Mouse (Mus musculus) C2C12 (cell line): ENCODE data around the gene Lamc2. TPM values are rescaled to one million over a fixed set of nuclear protein-coding genes. Genes with fewer than 3 reads are reported as not detected.

Experiments
- H3K27me3 ChIP-seq: one replicate; pipeline ENCODE4 v1.6.1; 2011; ENCODE audit not compliant: control insufficient read depth, insufficient read depth, insufficient read length
- H3K36me3 ChIP-seq: one replicate; pipeline ENCODE4 v1.6.1; 2011; ENCODE audit not compliant: control insufficient read depth, insufficient read depth
- H3K4me3 ChIP-seq: one replicate; pipeline ENCODE4 v1.5.1; 2011; ENCODE audit warnings: mild to moderate bottlenecking, control low read depth; ENCODE audit not compliant: poor library complexity, insufficient read depth, severe bottlenecking
- H3K79me2 ChIP-seq: one replicate; pipeline ENCODE4 v1.6.1; 2011; ENCODE audit not compliant: control insufficient read depth, insufficient read depth
- H3K79me3 ChIP-seq: one replicate; pipeline ENCODE4 v1.6.1; 2011; ENCODE audit warnings: low read depth, control low read depth
- H3ac ChIP-seq: one replicate; pipeline ENCODE3; 2011; ENCODE audit warnings: low read depth; ENCODE audit not compliant: control insufficient read depth, insufficient read length
- CEBPB ChIP-seq: IDR thresholded peaks from one replicate; pipeline ENCODE4 v1.6.1; 2011; ENCODE audit warnings: low read depth, mild to moderate bottlenecking, control low read depth, moderate library complexity
- CTCF ChIP-seq: IDR thresholded peaks from one replicate; pipeline ENCODE4 v1.5.1; 2011; ENCODE audit not compliant: control insufficient read depth, insufficient read depth, insufficient read length
- FOSL1 ChIP-seq: IDR thresholded peaks from one replicate; pipeline ENCODE4 v1.8.0; 2011; ENCODE audit warnings: mild to moderate bottlenecking, low read length; ENCODE audit not compliant: poor library complexity, insufficient read depth, severe bottlenecking
- MAX ChIP-seq: IDR thresholded peaks from one replicate; pipeline ENCODE4 v1.6.1; 2011; ENCODE audit warnings: mild to moderate bottlenecking, control low read depth
- MYOD1 ChIP-seq: IDR thresholded peaks from one replicate; pipeline ENCODE4 v1.6.1; 2011; ENCODE audit warnings: low read depth; ENCODE audit not compliant: control insufficient read depth, insufficient read length
- MYOG ChIP-seq: IDR thresholded peaks from one replicate; pipeline ENCODE4 v1.6.1; 2011; ENCODE audit not compliant: control insufficient read depth, insufficient read length; ENCODE audit errors: extremely low read depth
- USF1 ChIP-seq: IDR thresholded peaks from one replicate; pipeline ENCODE4 v1.6.1; 2011; ENCODE audit warnings: low read depth, mild to moderate bottlenecking, control low read depth, moderate library complexity
- polyA plus RNA-seq: library from polyadenylated mRNA; unstranded; fragments of >200 nt; fragmentation: generic; extraction: Trizol; gene quantifications from one replicate; pipeline ENCODE4 v1.2.1, GENCODE M21; 2012; ENCODE audit warnings: missing spikeins

Lamc2 gene
- polyA plus RNA-seq, 1 experiment = 5.4 TPM

DNA sequence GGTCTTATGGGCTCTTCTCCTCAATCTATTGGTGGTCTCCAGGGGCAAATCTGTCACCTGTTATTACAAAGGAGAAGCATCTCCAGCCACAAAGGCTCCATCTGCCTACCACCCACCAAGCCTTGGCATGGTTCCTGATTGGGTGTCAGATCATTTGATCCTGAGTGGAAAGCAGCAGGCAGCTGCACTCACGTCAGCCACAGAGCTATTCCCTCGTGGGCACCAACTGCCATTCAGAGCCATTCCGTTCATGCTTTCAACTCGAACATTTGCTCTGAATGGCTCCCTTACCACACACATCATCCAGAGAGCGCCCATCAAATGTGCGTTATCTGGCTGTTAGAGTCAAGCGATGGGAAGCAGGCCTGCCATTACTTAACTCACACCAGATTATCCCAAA lies 78.4 kb downstream of the Lamc2 start:
- no peaks in the 10 kb centered on the region for H3K36me3 ChIP-seq
- TF ChIP-seq CEBPB (no peak), USF1 (no peak), MAX (no peak), MYOG (no peak), MYOD1 (peak; percentile 57), CTCF (no peak), FOSL1 (no peak)

DNA sequence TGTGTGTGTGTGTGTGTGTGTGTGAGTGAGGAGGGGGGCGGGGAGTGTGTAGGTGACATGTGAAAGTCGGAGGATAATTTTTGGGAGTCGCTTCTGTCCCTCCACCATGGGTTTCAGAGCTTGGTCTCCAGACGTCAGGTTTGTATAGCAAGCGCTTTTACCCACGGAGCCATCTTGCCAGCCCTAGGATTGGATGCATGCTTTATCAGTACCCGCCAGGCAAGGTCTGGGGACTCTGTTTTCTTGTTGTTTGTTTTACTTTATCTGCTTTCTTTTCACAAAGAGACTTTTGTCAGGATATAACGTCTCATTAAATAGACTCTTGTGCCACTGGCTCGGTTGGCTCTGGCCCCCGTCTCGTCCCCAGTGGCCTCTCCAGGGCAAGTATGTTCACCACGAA lies 81.4 kb downstream of the Lamc2 start:
- TF ChIP-seq MYOD1 = no peak
- TF ChIP-seq MYOG = no peak
- no peak for TF ChIP-seq USF1
- TF ChIP-seq MAX = no peak
- H3K36me3 ChIP-seq = no peaks in the 10 kb centered on the region
- H3K79me3 ChIP-seq = no peaks in the 10 kb centered on the region
- H3K79me2 ChIP-seq = no peaks in the 10 kb centered on the region
- H3K27me3 ChIP-seq = no peaks in the 10 kb centered on the region
- H3ac ChIP-seq = no peak overlapping the region
- no peak overlapping the region for H3K4me3 ChIP-seq

More for the DNA sequence above, 78.4 kb downstream of the Lamc2 start:
- no peaks in the 10 kb centered on the region for H3K27me3 ChIP-seq
- no peak overlapping the region for H3K4me3 ChIP-seq
- no peaks in the 10 kb centered on the region for H3K79me2 ChIP-seq
- no peak overlapping the region for H3ac ChIP-seq
- H3K79me3 ChIP-seq = no peaks in the 10 kb centered on the region

DNA sequence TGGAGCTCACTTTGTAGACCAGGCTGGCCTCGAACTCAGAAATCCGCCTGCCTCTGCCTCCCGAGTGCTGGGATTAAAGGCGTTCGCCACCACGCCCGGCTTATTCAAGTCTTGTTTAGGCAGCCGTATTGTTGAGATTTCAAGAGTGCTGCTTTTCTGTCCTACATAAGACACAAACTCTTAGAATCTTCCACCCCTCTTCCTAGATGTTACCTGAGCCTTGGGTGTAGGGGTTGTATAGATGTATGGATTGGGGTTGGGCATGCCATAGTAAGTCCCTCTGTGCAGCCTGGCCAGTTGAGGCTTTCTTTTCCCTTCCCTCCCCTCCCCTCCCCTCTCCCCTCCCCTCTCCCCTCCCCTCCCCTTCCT lies 83.1 kb downstream of the Lamc2 start:
- Histone ChIP-seq H3K79me3 (no peaks in the 10 kb centered on the region), H3K36me3 (no peaks in the 10 kb centered on the region), H3K27me3 (no peaks in the 10 kb centered on the region), H3K4me3 (no peak overlapping the region), H3K79me2 (no peaks in the 10 kb centered on the region), H3ac (no peak overlapping the region)
- TF ChIP-seq MYOG = no peak
- TF ChIP-seq CEBPB = no peak
- no peak for TF ChIP-seq MYOD1
- no peak for TF ChIP-seq CTCF
- no peak for TF ChIP-seq USF1
- TF ChIP-seq FOSL1 = no peak
- no peak for TF ChIP-seq MAX

DNA sequence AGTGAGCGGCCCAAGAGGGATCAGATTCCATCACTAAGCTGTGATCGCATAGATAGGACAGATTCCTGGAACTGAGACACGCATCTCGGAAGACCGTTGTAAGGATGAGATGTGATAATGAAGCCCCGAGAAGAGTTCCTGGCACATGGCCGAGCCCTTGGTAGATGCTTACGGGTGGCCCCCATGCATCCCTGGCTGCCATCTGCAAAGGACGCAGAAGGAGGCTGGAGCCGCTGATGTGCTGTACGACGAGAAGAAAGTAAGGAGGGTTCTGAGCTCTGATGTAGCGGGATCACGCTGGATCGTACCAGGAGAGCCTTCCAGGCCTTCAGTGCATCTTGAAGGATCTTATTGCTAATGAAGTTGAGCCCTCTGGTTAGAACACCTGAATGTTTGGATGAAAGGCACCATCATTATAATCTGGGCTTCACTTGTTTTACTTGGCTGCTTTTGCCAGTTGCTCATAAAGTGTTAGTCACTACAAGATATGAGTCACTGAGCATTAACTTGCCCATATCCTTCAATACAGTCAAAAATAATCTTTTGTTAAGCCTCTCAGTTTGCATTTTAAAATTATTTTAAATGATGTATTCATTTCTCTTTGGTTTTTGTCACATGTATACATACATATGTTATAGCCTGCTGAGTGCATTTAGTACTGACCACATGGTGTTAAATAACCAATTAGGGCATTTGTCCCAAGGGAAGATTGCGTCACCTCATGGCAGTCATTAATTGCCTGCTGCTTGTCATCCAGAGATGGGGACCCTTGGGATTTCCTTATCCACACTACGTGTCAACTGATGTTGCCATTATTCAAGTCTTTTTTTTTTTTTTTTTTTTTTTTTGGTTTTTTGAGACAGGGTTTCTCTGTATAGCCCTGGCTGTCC lies 83.7 kb downstream of the Lamc2 start:
- Histone ChIP-seq H3ac (no peak overlapping the region), H3K79me2 (no peaks in the 10 kb centered on the region), H3K79me3 (no peaks in the 10 kb centered on the region), H3K27me3 (no peaks in the 10 kb centered on the region), H3K36me3 (no peaks in the 10 kb centered on the region), H3K4me3 (no peak overlapping the region)
- TF ChIP-seq MAX (peak; percentile 30), USF1 (no peak), MYOD1 (peak; percentile 35), CEBPB (peak; percentile 94), MYOG (no peak), CTCF (no peak), FOSL1 (peak; percentile 80)

DNA sequence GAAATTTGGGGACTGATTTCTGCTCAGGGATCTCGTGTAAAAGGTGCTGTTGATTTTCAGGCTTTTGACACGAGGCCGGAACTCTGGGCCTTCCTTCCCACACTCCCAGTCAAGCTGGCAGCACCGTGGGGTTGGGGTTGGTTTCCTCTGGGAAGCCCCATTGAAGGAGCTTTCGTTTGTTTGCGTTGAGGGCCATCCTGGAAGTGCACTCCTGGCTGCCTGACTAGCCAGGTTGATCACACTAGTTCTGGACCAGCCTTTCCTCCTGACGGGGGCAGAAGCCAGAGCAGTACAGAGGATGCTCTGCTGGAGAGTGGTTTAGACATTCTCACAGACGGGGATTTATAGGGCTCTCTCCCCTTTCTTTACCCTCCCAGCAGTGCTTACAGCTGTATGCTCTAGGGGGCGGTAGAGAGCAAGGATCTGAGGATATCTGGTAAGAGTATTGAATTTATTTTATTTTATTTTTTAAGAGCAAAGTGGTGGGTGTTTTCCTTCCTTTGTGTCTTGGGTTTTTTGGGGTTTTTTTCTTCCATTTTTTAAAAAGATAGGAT lies 84.8 kb downstream of the Lamc2 start:
- Histone ChIP-seq H3K36me3 (no peaks in the 10 kb centered on the region), H3K79me2 (no peaks in the 10 kb centered on the region), H3K79me3 (no peaks in the 10 kb centered on the region), H3K4me3 (no peak overlapping the region), H3K27me3 (no peaks in the 10 kb centered on the region), H3ac (no peak overlapping the region)
- TF ChIP-seq USF1 (no peak), MAX (no peak), MYOG (no peak), MYOD1 (no peak), CEBPB (no peak), FOSL1 (no peak)

DNA sequence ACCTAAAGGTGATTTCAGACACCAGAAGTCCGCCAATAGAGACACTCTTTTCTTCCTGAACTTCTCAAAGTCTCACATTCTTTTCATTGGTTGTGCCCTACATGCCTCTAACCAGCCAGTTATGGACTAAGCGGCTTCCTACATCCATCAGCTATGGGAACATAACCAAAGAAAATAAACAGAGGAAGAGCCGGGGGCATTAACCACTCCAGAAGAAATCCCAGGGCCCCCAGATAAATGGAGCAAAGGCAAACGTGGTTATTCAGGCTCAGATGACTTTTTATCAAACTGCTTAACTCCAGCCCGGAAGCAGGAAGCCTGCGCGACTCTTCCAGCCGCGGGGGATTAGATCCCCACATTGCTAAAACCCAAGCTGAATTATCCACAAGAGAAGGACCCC lies 85.3 kb downstream of the Lamc2 start:
- TF ChIP-seq USF1 (no peak), CTCF (no peak), MYOG (no peak), FOSL1 (no peak), CEBPB (no peak), MAX (no peak), MYOD1 (no peak)
- no peaks in the 10 kb centered on the region for H3K27me3 ChIP-seq
- H3ac ChIP-seq = no peak overlapping the region
- no peaks in the 10 kb centered on the region for H3K79me2 ChIP-seq
- no peaks in the 10 kb centered on the region for H3K79me3 ChIP-seq
- no peak overlapping the region for H3K4me3 ChIP-seq
- no peaks in the 10 kb centered on the region for H3K36me3 ChIP-seq
